Mouse (Mus musculus) kidney, postnatal 0 days (tissue): ENCODE data around the gene Copg2. TPM values are rescaled to one million over a fixed set of nuclear protein-coding genes. Genes with fewer than 3 reads are reported as not detected.
A peak's percentile ranks its signal among the peaks of the same experiment; 100 is the strongest.

ENCODE experiments used
- ATAC-seq: fragments of 200-750 bp; cut with Nextera tagmentation; replicated peaks from 2 replicates; pipeline ENCODE4 v1.8.0; 2017; ENCODE audit warnings: low read depth, moderate number of reproducible peaks, moderate TSS enrichment, moderate library complexity; ENCODE audit not compliant: low FRiP score
- DNase-seq: peaks from one replicate; pipeline ENCODE4 v3.0.0-alpha.2; 2016; ENCODE audit warnings: low spot score
- H3K27ac ChIP-seq: fragments of 300-500 bp; sonication (generic); 2 replicates; pipeline ENCODE4 v1.5.1; 2014; ENCODE audit warnings: mild to moderate bottlenecking
- H3K27me3 ChIP-seq: fragments of 300-500 bp; sonication (generic); 2 replicates; pipeline ENCODE4 v1.6.1; 2014; ENCODE audit warnings: low read length, mixed read lengths; ENCODE audit not compliant: insufficient read depth
- H3K36me3 ChIP-seq: fragments of 300-500 bp; sonication (generic); 2 replicates; pipeline ENCODE4 v1.6.1; 2014; ENCODE audit warnings: low read length, mixed read lengths; ENCODE audit not compliant: insufficient read depth
- H3K4me1 ChIP-seq: fragments of 300-500 bp; sonication (generic); replicated peaks from 2 replicates; pipeline ENCODE4 v1.6.1; 2014; ENCODE audit warnings: antibody characterized with exemption, low read length, mixed read lengths; ENCODE audit not compliant: insufficient read depth
- H3K4me2 ChIP-seq: fragments of 300-500 bp; sonication (generic); 2 replicates; pipeline ENCODE4 v1.6.1; 2014; ENCODE audit warnings: mild to moderate bottlenecking, low read length, moderate library complexity, mixed read lengths
- H3K4me3 ChIP-seq: fragments of 300-500 bp; sonication (generic); replicated peaks from 2 replicates; pipeline ENCODE4 v1.5.1; 2014; ENCODE audit warnings: low read depth, low read length
- H3K9ac ChIP-seq: fragments of 300-500 bp; sonication (generic); 2 replicates; pipeline ENCODE4 v1.6.1; 2014; ENCODE audit warnings: low read depth, low read length
- H3K9me3 ChIP-seq: fragments of 300-500 bp; sonication (generic); replicated peaks from 2 replicates; pipeline ENCODE4 v1.6.1; 2016; ENCODE audit warnings: low read length, inconsistent platforms, mixed read lengths
- CTCF ChIP-seq: IDR thresholded peaks from 2 replicates; pipeline ENCODE4 v1.5.1; 2016; ENCODE audit warnings: antibody characterized with exemption, low read depth, mild to moderate bottlenecking, moderate library complexity
- WGBS: fragments of 180-500 bp; shearing (Covaris S2); extraction: QIAGEN DNeasy Blood & Tissue Kit; methylation state at CpG from one replicate; pipeline ENCODE4 v1.1.7; 2014; 5-methylcytosine and 5-hydroxymethylcytosine counted together
- polyA plus RNA-seq: library from polyadenylated mRNA; unstranded; fragments of >200 nt; fragmentation: Nextera tagmentation; extraction: Ambion mirVana; gene quantifications from 2 replicates; pipeline ENCODE4 v1.2.1, GENCODE M21; 2015

Gene Copg2
- polyA plus RNA-seq, 1 experiment from 2014 or later, result 19.9 TPM

- 51% methylated on average over 3 of the region's 3 CpGs for WGBS
- DNase-seq (no peak), ATAC-seq (no peak)
- Histone ChIP-seq H3K27me3 (no peaks in the 10 kb centered on the region), H3K36me3 (no peaks in the 10 kb centered on the region), H3K4me3 (no peak overlapping the region), H3K4me1 (no peaks in the 10 kb centered on the region), H3K9me3 (no peaks in the 10 kb centered on the region), H3K4me2 (no peak overlapping the region), H3K9ac (no peak overlapping the region), H3K27ac (no peak overlapping the region)
- TF ChIP-seq CTCF, result no peak
Observed at GRCm38 (mm10) chr6:30907970-30908369, 11.4 kb upstream of the Copg2 start.

GRCm38 (mm10) chr6:30904911-30905310 lies 8.3 kb upstream of the Copg2 start:
- Histone ChIP-seq H3K36me3 (no peaks in the 10 kb centered on the region), H3K4me3 (no peak overlapping the region), H3K27ac (no peak overlapping the region), H3K4me2 (no peak overlapping the region), H3K27me3 (no peaks in the 10 kb centered on the region), H3K9ac (no peak overlapping the region), H3K4me1 (no peaks in the 10 kb centered on the region), H3K9me3 (no peaks in the 10 kb centered on the region)
- no peak for TF ChIP-seq CTCF
- 39% methylated on average over 5 of the region's 5 CpGs for WGBS
- DNase-seq, result no peak
- no peak for ATAC-seq

- no peak overlapping the region for H3K27ac ChIP-seq
- ATAC-seq (no peak), DNase-seq (peak; percentile 76)
- no peaks in the 10 kb centered on the region for H3K27me3 ChIP-seq
- no peak overlapping the region for H3K4me3 ChIP-seq
- no peaks in the 10 kb centered on the region for H3K4me1 ChIP-seq
- no peaks in the 10 kb centered on the region for H3K36me3 ChIP-seq
- no peak overlapping the region for H3K4me2 ChIP-seq
- no peak overlapping the region for H3K9ac ChIP-seq
- WGBS, result 19% methylated on average over 3 of the region's 3 CpGs
- H3K9me3 ChIP-seq, result no peaks in the 10 kb centered on the region
- no peak for TF ChIP-seq CTCF
Observed at GRCm38 (mm10) chr6:30904033-30904432, 7.4 kb upstream of the Copg2 start.

GRCm38 (mm10) chr6:30897520-30897919 lies 926 bp upstream of the Copg2 start:
- no peak overlapping the region for H3K4me2 ChIP-seq
- no peaks in the 10 kb centered on the region for H3K4me1 ChIP-seq
- no peaks in the 10 kb centered on the region for H3K36me3 ChIP-seq
- H3K9ac ChIP-seq, result no peak overlapping the region
- no peaks in the 10 kb centered on the region for H3K9me3 ChIP-seq
- H3K27ac ChIP-seq, result no peak overlapping the region
- no peak overlapping the region for H3K4me3 ChIP-seq
- DNase-seq (no peak), ATAC-seq (no peak)
- TF ChIP-seq CTCF, result no peak
- H3K27me3 ChIP-seq, result no peaks in the 10 kb centered on the region
- WGBS, result 76% methylated on average over 6 of the region's 6 CpGs

- ATAC-seq, result no peak
- peak overlapping the region; percentile 48 for H3K4me2 ChIP-seq
- peak overlapping the region; percentile 67; the same call in 1 of the 2 replicates for H3K9ac ChIP-seq
- no peaks in the 10 kb centered on the region for H3K36me3 ChIP-seq
- no peaks in the 10 kb centered on the region for H3K4me1 ChIP-seq
- H3K27ac ChIP-seq, result peak overlapping the region; percentile 81
- no peaks in the 10 kb centered on the region for H3K27me3 ChIP-seq
- H3K9me3 ChIP-seq, result no peaks in the 10 kb centered on the region
- H3K4me3 ChIP-seq, result peak overlapping the region; percentile 79
- no peak for DNase-seq
- WGBS, result 23% methylated on average over 8 of the region's 8 CpGs
- no peak for TF ChIP-seq CTCF
Observed at GRCm38 (mm10) chr6:30896986-30897327, 363 bp upstream of the Copg2 start.

GRCm38 (mm10) chr6:30895819-30896194 lies 787 bp downstream of the Copg2 start:
- Histone ChIP-seq H3K9me3 (no peaks in the 10 kb centered on the region), H3K36me3 (no peaks in the 10 kb centered on the region), H3K4me1 (no peaks in the 10 kb centered on the region), H3K27ac (peak overlapping the region; percentile 96), H3K4me2 (peak overlapping the region; percentile 48), H3K9ac (peak overlapping the region; percentile 67), H3K27me3 (no peaks in the 10 kb centered on the region), H3K4me3 (peak overlapping the region; percentile 79)
- no peak for TF ChIP-seq CTCF
- peak; percentile 18 for DNase-seq
- WGBS, result 7% methylated on average over 3 of the region's 3 CpGs
- ATAC-seq, result no peak

GRCm38 (mm10) chr6:30893081-30893480 lies 3.5 kb downstream of the Copg2 start:
- H3K4me3 ChIP-seq, result no peak overlapping the region
- DNase-seq (no peak), ATAC-seq (no peak)
- no peaks in the 10 kb centered on the region for H3K9me3 ChIP-seq
- no peak for TF ChIP-seq CTCF
- 0 out of 2 replicates have a peak, but pooled peaks cover 1% of the 10 kb centered on the region for H3K36me3 ChIP-seq
- H3K27ac ChIP-seq, result no peak overlapping the region
- H3K4me2 ChIP-seq, result no peak overlapping the region
- H3K27me3 ChIP-seq, result no peaks in the 10 kb centered on the region
- no peak overlapping the region for H3K9ac ChIP-seq
- H3K4me1 ChIP-seq, result no peaks in the 10 kb centered on the region
- 59% methylated on average over 4 of the region's 4 CpGs for WGBS
